Mouse (Mus musculus): ENCODE results near the gene Sepsecs. TPM values are rescaled to one million over a fixed set of nuclear protein-coding genes. Genes with fewer than 3 reads are reported as not detected.

Sepsecs gene
- polyA plus RNA-seq, 1 experiment from 2014 or later, result 12.4 TPM

DNA sequence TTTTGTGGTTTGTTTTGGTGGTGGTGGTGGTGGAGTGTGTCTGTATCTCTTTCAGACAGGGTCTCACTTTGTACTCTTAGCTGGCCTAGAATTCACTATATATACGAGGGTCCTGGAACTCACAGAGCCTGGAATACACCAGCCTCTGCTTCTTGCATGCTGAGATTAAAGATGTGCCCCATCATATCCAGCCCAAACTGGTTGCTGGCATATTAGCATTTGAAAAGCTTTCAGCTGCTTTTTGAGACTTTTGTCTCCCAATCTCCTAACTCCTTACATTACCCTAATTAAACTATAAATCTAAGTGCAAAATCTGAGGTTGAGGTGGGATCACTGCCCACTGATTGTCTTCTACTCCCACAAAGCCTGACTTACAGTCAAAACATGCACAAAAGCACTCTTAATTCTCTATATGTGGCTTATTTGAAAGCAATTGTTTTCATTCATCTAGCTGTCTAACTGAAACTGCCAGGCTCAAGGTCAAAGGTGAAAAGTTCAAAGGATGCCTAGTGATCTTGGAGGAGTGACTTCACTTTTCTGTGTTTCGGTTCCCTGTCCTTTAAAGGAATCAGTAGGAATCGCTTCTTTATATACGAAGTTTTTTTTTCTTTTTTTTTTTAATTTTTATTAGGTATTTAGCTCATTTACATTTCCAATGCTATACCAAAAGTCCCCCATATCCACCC is 5.0 kb upstream of the Sepsecs start:
- no peaks in the 10 kb centered on the region for H3K9me3 ChIP-seq
- no peaks in the 10 kb centered on the region for H3K36me3 ChIP-seq
- no peak for ATAC-seq
- no peaks in the 10 kb centered on the region for H3K4me1 ChIP-seq (replicated peaks)
- no peak overlapping the region for H3K4me3 ChIP-seq (replicated peaks)
- no peak overlapping the region for H3K27ac ChIP-seq
- no peaks in the 10 kb centered on the region for H3K27me3 ChIP-seq (replicated peaks)
- H3K9ac ChIP-seq, result no peak overlapping the region
- no peak overlapping the region for H3K4me2 ChIP-seq (replicated peaks)
- WGBS, result 77% methylated on average over 4 of the region's 4 CpGs

DNA sequence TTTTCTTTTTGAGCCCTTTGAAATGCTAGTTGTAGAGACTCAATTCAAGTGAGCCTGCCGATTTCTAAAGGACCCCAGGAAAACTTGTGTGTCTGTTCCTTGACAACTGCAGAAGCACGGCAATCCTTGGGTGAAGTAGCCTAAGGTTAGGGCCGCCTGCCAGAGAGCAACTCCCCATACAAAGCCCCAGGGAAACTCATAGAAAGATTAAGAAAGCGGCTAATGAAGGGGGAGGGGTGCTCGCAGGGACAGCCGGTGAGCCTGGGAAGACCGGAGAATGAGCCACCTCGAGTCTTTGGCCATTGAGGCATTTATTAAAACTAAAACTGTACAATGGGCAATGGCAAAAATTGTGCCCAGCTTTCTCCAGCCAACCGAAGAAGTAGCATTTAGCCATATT is 3.8 kb upstream of the Sepsecs start:
- Histone ChIP-seq H3K27me3 (replicated peaks) (no peaks in the 10 kb centered on the region), H3K27ac (no peak overlapping the region), H3K36me3 (no peaks in the 10 kb centered on the region), H3K4me2 (replicated peaks) (no peak overlapping the region), H3K9me3 (no peaks in the 10 kb centered on the region), H3K4me1 (replicated peaks) (no peaks in the 10 kb centered on the region), H3K9ac (no peak overlapping the region), H3K4me3 (replicated peaks) (no peak overlapping the region)
- ATAC-seq, result no peak
- WGBS, result 56% methylated on average over 9 of the region's 9 CpGs

- Histone ChIP-seq H3K36me3 (no peaks in the 10 kb centered on the region), H3K4me2 (replicated peaks) (no peak overlapping the region), H3K27ac (no peak overlapping the region), H3K9ac (no peak overlapping the region), H3K27me3 (replicated peaks) (no peaks in the 10 kb centered on the region), H3K9me3 (no peaks in the 10 kb centered on the region), H3K4me3 (replicated peaks) (no peak overlapping the region), H3K4me1 (replicated peaks) (no peaks in the 10 kb centered on the region)
- ATAC-seq, result no peak
- 80% methylated on average over 3 of the region's 3 CpGs for WGBS
Measured at GRCm38 (mm10) chr5:52670745-52671144, 1.2 kb upstream of the Sepsecs start.

DNA sequence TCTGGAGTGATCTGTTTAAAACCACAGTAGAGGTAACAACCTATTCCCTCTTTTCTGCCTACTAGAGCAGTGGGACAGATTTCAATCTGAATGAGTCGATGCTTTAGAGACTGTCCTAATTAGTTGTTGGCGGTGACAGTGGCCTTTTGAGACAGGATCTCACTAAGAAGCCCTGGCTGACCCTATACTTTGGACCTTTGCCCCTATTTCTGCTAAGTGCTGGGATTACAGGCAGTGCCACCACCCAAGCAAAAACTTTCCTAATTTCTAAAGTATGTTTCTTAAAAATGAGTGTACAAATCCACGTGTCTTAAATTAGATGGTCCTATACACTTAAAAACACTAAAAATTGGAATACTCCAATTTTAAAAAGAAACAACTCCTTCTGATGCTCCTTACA is 2.7 kb downstream of the Sepsecs start:
- 88% methylated on average over 3 of the region's 3 CpGs for WGBS
- Histone ChIP-seq H3K36me3 (peaks cover 9% of the 10 kb centered on the region; the same call in 1 of the 2 replicates), H3K4me3 (replicated peaks) (no peak overlapping the region), H3K27me3 (replicated peaks) (no peaks in the 10 kb centered on the region), H3K27ac (no peak overlapping the region), H3K9ac (no peak overlapping the region), H3K4me1 (replicated peaks) (no peaks in the 10 kb centered on the region), H3K9me3 (no peaks in the 10 kb centered on the region), H3K4me2 (replicated peaks) (no peak overlapping the region)
- ATAC-seq, result no peak

- H3K4me2 ChIP-seq (replicated peaks), result no peak overlapping the region
- no peaks in the 10 kb centered on the region for H3K4me1 ChIP-seq (replicated peaks)
- H3K9me3 ChIP-seq, result no peaks in the 10 kb centered on the region
- 82% methylated on average over 4 of the region's 4 CpGs for WGBS
- no peak overlapping the region for H3K27ac ChIP-seq
- no peak for ATAC-seq
- peaks cover 4% of the 10 kb centered on the region; the same call in 1 of the 2 replicates for H3K36me3 ChIP-seq
- H3K9ac ChIP-seq, result no peak overlapping the region
- no peaks in the 10 kb centered on the region for H3K27me3 ChIP-seq (replicated peaks)
- H3K4me3 ChIP-seq (replicated peaks), result no peak overlapping the region
Measured at GRCm38 (mm10) chr5:52657957-52658356, 11.6 kb downstream of the Sepsecs start.

DNA sequence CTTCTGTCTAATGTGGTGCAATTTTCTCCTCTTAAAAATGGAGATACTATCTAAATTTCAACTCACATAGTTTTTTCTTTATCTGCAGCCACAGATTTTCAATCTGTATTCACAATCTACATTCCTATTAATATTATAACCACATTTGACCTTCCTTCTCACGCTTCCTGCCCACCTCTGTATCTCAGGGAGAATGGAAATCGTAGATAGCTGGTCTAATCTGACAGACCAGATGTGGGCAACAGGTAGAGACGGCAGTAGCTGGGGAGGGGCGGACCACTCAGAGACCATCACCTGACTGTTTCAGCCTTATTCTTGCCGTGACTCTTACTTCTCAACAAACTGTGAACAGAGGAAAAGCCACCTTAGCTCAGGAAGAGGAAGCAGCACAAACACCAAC is 12.2 kb downstream of the Sepsecs start:
- 89% methylated on average over 5 of the region's 5 CpGs for WGBS
- Histone ChIP-seq H3K27me3 (replicated peaks) (no peaks in the 10 kb centered on the region), H3K9me3 (no peaks in the 10 kb centered on the region), H3K4me2 (replicated peaks) (no peak overlapping the region), H3K4me1 (replicated peaks) (no peaks in the 10 kb centered on the region), H3K4me3 (replicated peaks) (no peak overlapping the region), H3K9ac (no peak overlapping the region), H3K27ac (no peak overlapping the region), H3K36me3 (peaks cover 4% of the 10 kb centered on the region; the same call in 1 of the 2 replicates)
- ATAC-seq, result no peak

DNA sequence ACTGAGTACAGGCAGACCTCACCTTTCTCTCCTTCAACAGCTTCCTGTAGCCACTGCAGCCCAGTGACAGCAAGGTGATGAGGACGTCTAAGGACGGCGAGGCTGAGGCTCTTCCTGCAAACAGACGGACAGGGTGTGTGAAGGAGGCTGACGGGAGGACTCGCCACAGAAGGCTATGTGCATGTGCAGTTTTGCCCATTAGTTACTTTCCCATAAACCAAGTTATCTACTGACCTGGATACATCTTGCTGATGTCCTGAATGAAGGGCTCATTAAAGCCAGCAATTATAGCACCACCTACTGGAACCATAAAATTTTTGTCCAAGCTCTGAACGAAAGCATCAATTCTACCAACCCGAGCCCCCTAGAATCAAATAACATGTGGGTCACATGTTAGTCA is 13.5 kb downstream of the Sepsecs start:
- ATAC-seq, result no peak
- Histone ChIP-seq H3K27me3 (replicated peaks) (no peaks in the 10 kb centered on the region), H3K9ac (no peak overlapping the region), H3K9me3 (no peaks in the 10 kb centered on the region), H3K4me3 (replicated peaks) (no peak overlapping the region), H3K4me2 (replicated peaks) (no peak overlapping the region), H3K4me1 (replicated peaks) (no peaks in the 10 kb centered on the region), H3K27ac (no peak overlapping the region), H3K36me3 (peaks cover 4% of the 10 kb centered on the region; the same call in 1 of the 2 replicates)
- 69% methylated on average over 8 of the region's 8 CpGs for WGBS

DNA sequence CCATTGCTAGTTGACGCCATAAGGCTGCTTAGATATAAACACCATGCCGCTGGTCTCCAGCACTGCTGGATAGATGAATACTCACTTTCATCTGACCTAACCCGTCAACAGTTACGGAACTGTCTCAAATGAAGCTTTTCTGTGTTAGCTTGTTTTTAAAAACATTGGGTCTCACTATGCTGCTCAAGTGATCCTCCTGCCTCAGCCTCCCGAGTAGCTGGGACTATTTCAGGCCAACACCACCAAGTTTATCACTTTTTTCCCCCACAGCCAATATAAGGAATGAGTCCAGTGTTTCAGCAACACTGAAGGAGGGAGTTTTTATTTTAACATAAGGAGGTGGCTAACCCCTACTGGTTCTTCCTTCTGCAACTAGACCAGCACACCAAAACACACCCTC is 14.5 kb downstream of the Sepsecs start:
- ATAC-seq, result no peak
- WGBS, result 78% methylated on average over 5 of the region's 5 CpGs
- Histone ChIP-seq H3K4me2 (replicated peaks) (no peak overlapping the region), H3K4me3 (replicated peaks) (no peak overlapping the region), H3K4me1 (replicated peaks) (no peaks in the 10 kb centered on the region), H3K27me3 (replicated peaks) (no peaks in the 10 kb centered on the region), H3K9ac (no peak overlapping the region), H3K27ac (no peak overlapping the region), H3K36me3 (peaks cover 4% of the 10 kb centered on the region; the same call in 1 of the 2 replicates), H3K9me3 (no peaks in the 10 kb centered on the region)

- no peak overlapping the region for H3K27ac ChIP-seq
- H3K4me1 ChIP-seq (replicated peaks), result no peaks in the 10 kb centered on the region
- WGBS, result 88% methylated on average over 7 of the region's 7 CpGs
- no peak overlapping the region for H3K4me2 ChIP-seq (replicated peaks)
- no peaks in the 10 kb centered on the region for H3K27me3 ChIP-seq (replicated peaks)
- no peak overlapping the region for H3K4me3 ChIP-seq (replicated peaks)
- H3K9ac ChIP-seq, result no peak overlapping the region
- no peaks in the 10 kb centered on the region for H3K9me3 ChIP-seq
- no peak for ATAC-seq
- H3K36me3 ChIP-seq, result peaks cover 4% of the 10 kb centered on the region; the same call in 1 of the 2 replicates
Measured at GRCm38 (mm10) chr5:52652606-52653005, 16.9 kb downstream of the Sepsecs start.

DNA sequence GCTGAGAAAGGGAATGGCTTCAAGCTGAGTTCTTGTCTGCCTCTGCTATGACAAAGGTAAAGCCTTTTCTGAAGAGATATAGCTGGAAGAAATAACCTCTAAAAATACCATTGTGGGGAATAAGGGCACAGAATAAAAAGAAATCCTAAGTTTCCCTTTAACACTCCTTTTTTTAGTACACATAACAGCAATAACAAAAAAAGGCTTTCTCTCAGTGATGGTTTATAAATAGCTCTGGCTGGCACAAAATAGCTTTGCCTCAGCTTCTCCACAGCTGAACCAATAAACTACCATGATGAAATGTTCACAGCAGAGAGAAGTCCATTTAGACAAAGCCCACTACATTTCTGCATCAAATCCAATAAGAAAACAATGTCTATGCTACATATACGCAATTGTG is 17.4 kb downstream of the Sepsecs start:
- Histone ChIP-seq H3K9me3 (no peaks in the 10 kb centered on the region), H3K4me1 (replicated peaks) (no peaks in the 10 kb centered on the region)

GRCm38 (mm10) chr5:52643947-52644840 is 25.3 kb downstream of the Sepsecs start:
- 37% methylated on average over 9 of the region's 9 CpGs for WGBS
- ATAC-seq, result no peak
- H3K27me3 ChIP-seq (replicated peaks), result no peaks in the 10 kb centered on the region

More for the DNA sequence above, 17.4 kb downstream of the Sepsecs start:
- Histone ChIP-seq H3K4me3 (replicated peaks) (no peak overlapping the region), H3K27me3 (replicated peaks) (no peaks in the 10 kb centered on the region), H3K27ac (no peak overlapping the region), H3K36me3 (peaks cover 4% of the 10 kb centered on the region; the same call in 1 of the 2 replicates), H3K9ac (no peak overlapping the region), H3K4me2 (replicated peaks) (no peak overlapping the region)
- no peak for ATAC-seq
- 88% methylated on average over 1 of the region's 1 CpGs for WGBS

DNA sequence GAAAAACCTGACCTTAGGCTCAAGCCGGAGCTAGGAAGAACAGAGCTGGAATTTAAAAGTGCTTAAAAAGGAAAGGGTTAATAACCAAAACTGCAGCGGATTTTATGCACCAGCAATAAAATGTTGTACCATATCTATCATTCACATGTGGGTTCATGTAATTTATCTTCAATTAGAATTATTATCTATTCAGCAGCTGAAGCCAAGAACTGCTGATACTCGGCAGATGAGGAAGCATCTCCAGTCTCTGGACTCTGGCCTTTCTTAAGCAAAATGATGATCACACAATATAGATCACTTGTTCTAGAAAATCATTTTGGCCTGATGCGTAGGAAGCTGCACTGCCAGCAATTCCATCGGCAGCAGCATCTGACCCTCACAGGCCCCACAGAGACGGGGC is 27.8 kb downstream of the Sepsecs start:
- Histone ChIP-seq H3K9me3 (no peaks in the 10 kb centered on the region), H3K4me2 (replicated peaks) (no peak overlapping the region), H3K27ac (no peak overlapping the region), H3K27me3 (replicated peaks) (no peaks in the 10 kb centered on the region), H3K4me1 (replicated peaks) (no peaks in the 10 kb centered on the region), H3K9ac (no peak overlapping the region), H3K4me3 (replicated peaks) (no peak overlapping the region), H3K36me3 (0 out of 2 replicates have a peak, but pooled peaks cover 3% of the 10 kb centered on the region)
- WGBS, result 86% methylated on average over 6 of the region's 6 CpGs
- no peak for ATAC-seq

More at GRCm38 (mm10) chr5:52643947-52644840, 25.3 kb downstream of the Sepsecs start:
- no peaks in the 10 kb centered on the region for H3K9me3 ChIP-seq
- H3K36me3 ChIP-seq, result 0 out of 2 replicates have a peak, but pooled peaks cover 3% of the 10 kb centered on the region
- no peak overlapping the region for H3K4me3 ChIP-seq (replicated peaks)
- H3K9ac ChIP-seq, result no peak overlapping the region
- no peaks in the 10 kb centered on the region for H3K4me1 ChIP-seq (replicated peaks)
- no peak overlapping the region for H3K4me2 ChIP-seq (replicated peaks)
- no peak overlapping the region for H3K27ac ChIP-seq

Measured in intestine, embryonic 15.5 days (tissue).